Mouse (Mus musculus): Measurements from ENCODE around the gene Mturn.

GRCm38 (mm10) chr6:54657861-54658260 is 23.6 kb upstream of the Mturn start:
- TF ChIP-seq CHD2 (IDR thresholded peaks at IDR 0.05; ENCODE audit: low read depth, low read length): no peak
- no peak for TF ChIP-seq MAFK (IDR thresholded peaks at IDR 0.05; ENCODE audit: insufficient read depth, low read depth, low read length)
- no peak for TF ChIP-seq HCFC1 (IDR thresholded peaks at IDR 0.05; ENCODE audit: borderline replicate concordance, insufficient read depth, low read length)
- TF ChIP-seq ZNF384 (IDR thresholded peaks at IDR 0.05; ENCODE audit: low read depth, low read length): no peak
